Mouse (Mus musculus) urinary bladder, postnatal 25 days (tissue): Measurements from ENCODE around the gene Oit3.

Experiments
- DNase-seq: peaks from one replicate; pipeline ENCODE4 v3.0.0; 2022; ENCODE audit warnings: low spot score

The Oit3 gene

DNA sequence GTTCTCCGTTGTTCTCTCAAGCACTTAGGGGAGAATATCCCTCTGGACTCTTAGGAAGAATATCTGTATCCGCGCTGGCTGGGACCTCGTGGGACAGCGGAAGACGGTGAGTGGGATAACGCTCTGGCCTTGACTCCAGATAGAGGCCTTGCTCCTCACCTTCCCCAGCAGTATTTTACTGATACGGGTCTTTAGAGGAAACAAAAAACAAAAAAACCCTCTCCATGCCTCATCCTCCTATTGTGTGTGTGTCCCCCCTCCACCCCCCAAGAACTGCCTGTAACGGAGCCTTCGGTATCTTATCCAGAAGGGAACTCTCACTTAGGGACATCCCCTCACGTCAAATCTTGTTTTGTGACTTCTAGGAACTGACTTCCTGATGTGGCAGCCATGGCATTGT is at the start of gene Oit3:
Gene Oit3, minus strand, starts transcription at position 44 of the 400 bp plus-strand sequence.
- DNase-seq, result no peak

DNA sequence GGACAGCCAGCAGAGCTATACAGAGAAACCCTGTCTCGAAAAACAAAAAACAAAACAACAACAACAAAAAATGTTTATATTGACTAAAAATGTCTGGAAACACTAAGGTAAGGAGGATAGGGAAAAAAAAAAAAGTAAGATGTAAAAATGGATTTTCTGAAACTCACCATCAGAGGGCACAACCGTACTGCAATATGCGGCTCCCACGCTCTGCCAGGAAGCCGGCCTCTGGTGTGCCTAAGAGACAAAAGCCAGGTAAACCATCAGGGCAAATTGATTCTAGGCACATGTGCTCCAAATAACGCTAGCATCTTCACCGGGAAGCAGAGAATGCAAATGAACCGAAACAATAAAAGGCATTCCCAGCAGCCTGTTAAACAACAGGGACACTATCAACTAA is 49.3 kb upstream of the Oit3 start:
- DNase-seq, result no peak

DNA sequence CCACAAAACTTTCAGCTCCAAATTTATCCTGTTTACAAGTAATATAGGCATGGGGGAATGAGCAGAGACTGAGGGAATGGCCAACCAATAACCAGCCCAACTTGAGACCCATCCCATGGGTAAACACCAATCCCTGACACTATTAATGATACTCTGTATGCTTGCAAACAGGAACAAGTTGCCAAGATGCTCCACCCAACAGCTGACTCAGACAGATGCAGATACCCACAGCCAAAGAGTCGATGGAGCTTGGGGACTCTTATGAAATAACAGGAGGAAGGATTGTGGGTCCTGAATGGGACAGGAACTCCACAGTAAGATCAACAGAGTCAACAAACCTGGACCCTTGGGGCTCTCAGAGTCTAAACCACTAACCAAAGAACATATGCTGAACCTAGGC is 47.8 kb upstream of the Oit3 start:
- DNase-seq, result no peak

DNA sequence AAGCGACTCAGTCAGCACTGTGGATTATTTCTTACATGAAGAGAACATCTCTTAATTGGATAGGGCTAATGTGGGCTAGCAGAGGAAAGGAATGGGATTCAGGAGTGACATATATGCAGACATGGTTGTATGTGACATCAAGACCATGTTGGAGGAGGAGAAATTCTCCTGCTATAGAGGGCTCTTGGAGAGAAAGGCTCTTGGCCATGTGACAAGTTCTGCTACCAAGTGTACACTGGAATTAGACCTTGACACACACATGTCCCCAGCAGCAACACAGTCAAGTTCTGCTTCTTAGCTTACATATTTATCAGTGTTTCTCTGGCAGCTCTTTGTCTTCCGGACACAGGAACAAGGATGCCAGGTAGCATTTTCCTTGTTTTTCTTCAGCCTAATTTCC is 45.8 kb upstream of the Oit3 start:
- DNase-seq, result no peak

GRCm38 (mm10) chr10:59484318-59484717 is 42.7 kb upstream of the Oit3 start:
- no peak for DNase-seq

- DNase-seq, result no peak
Measured at GRCm38 (mm10) chr10:59481381-59481780, 39.8 kb upstream of the Oit3 start.

DNA sequence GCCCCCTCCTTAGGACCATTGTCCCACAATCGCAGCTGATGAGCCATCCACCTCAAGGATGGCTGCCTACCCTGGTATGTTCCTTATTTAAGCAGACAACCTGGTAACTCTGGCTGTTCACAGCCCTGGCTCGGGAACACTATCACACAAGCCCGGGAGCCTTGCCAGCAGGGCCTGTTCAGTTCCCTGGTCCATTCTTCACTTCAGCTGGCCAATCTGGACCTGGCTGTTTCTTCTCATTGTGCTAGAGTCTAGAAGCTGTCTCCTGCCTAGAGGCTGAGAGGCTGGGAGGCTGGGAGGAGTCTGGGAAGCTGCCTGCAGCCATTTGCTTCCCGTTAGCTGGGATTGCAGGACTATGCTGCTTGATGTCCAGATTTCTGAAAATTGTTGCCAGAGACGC is 28.9 kb upstream of the Oit3 start:
- DNase-seq, result no peak

- DNase-seq, result no peak
Measured at GRCm38 (mm10) chr10:59467297-59467696, 25.7 kb upstream of the Oit3 start.

DNA sequence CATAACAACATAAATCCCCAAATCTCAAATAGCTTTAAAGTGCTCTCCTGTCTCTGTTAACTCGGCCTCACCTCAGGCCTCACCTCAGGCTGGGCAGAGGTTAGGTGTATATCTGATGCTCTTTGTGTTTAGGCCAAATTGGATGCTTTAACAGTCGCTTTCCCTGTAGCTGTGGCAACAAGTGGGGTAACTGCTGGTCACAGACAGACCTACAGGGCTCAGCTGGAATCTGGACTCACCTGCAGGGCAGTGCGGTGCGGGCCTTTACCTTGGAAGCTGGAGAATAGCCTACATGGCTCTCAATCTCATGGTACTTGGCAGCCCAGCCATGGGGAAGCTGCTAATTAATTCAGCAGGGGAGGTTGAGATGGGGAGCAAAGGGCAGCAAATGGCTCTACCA is 25.0 kb upstream of the Oit3 start:
- no peak for DNase-seq

DNA sequence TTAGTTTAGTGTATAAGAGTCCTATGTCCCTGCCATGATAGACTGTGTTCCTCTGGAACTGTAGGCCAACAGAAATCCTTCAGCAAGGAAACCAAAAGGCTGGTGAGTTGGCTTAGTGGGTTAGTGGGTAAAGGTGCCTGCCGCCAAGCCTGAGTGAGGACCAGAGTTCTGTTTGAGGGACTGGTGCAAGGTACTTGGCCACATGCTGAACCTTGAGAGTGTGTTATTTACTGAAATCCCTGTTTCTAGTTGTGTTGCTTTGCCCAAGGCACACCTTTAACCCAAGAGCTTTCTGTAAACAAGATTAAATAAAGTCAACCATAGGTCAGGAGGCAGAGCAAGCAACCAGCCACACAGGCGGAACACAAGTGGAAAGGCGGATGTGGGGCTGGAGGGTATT is 24.0 kb upstream of the Oit3 start:
- no peak for DNase-seq

GRCm38 (mm10) chr10:59462307-59462706 is 20.7 kb upstream of the Oit3 start:
- no peak for DNase-seq

- no peak for DNase-seq
Measured at GRCm38 (mm10) chr10:59459767-59460166, 18.2 kb upstream of the Oit3 start.

DNA sequence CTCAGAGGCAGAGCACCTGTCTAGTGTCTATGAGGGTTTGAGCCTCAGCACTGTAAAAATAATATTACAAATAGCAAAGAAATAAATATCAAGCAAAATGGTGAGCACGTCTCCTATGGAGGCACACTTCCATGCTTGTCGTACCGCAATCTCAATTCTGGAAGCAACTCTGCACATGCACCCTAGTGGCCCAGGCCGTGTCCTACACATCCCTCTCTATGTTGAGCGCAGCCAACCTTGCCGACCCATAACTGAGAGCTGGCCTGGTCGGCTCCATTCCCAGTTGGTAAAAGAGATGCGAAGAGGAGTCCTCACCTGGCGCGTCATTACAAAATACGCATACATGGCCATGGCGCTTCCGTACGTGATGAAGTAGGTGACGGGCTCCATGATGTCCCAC is 13.1 kb upstream of the Oit3 start:
- no peak for DNase-seq

- DNase-seq, result no peak
Measured at GRCm38 (mm10) chr10:59451839-59452238, 10.3 kb upstream of the Oit3 start.

DNA sequence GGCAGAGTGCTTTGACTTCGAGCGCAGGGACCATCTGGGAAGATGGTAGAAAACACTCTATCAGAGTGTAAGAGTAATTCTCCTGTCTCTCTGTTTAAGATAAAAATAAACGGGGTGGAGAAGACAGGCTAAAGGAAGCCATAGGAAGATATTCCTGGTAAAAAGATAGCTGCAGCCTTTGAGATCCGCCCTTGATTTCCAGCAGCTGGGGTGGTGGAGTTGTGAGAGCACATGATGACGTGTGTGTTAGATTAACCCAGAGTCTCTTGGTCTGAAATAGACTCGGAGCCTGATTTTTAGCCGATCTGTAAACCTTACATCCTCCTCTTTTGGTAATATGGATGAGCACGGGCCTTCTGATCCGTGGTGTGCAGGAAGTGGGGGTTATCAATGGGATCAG is 6.0 kb upstream of the Oit3 start:
- no peak for DNase-seq

GRCm38 (mm10) chr10:59446911-59447437 is 5.4 kb upstream of the Oit3 start:
- no peak for DNase-seq

DNA sequence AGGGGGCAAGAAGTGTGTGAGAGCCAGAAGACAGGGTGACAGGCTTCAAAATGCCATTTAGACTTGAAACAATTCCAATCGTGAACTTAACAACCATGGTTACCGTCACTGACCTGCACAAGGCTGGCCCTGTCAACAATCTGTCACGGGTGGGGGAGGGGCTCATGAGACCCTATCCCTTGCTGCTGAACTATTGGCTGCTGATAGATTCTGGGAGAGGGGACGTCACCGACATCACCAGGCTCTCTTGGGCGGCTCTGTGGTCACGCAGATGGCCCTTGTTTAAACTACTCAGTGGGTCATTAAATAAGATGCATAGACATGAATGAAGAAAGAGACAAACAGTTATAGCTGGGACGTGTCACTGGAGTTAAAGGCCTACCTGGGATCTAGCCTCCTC is 3.1 kb upstream of the Oit3 start:
- DNase-seq, result no peak

GRCm38 (mm10) chr10:59444106-59444505 is 2.5 kb upstream of the Oit3 start:
- DNase-seq, result no peak

DNA sequence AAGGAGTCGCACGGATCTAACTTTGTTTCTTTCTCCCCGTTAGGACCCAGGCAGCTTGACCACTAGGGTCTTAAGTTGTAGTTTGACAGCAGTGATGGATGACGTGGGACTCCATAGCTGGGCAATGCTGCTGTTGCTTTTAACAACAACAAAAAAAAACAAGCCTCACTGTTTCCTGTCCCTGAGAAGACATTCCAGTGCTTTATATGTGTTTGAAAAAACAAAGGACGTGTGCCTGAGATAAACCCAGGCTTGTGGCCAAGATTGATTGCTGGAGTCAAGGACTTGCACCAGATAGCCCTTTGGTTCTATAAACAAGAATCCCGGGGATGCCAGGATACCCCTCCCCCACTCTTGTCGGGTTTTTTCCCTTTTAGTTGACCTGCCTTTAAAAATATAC is 1.6 kb upstream of the Oit3 start:
- DNase-seq, result no peak

DNA sequence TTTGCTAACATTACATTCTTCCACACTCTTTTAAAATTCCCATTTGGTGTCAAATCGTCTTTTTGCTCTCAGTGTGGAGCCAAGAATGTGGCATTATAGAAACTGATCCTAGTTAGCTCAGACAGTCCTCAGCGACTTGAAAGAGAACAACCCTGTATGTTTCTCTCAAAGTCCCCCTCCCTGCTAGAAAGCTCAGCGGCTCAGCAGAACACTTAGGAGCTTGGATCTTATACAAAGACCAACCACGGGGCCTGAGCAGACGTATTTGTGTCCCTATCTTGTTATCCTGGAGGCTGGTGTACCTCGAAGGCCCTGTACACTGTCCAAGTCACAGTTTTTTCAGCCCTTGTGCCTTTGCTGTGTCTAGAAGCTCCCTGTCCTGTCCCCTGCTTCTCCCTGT is 1.4 kb downstream of the Oit3 start:
- DNase-seq, result no peak

DNA sequence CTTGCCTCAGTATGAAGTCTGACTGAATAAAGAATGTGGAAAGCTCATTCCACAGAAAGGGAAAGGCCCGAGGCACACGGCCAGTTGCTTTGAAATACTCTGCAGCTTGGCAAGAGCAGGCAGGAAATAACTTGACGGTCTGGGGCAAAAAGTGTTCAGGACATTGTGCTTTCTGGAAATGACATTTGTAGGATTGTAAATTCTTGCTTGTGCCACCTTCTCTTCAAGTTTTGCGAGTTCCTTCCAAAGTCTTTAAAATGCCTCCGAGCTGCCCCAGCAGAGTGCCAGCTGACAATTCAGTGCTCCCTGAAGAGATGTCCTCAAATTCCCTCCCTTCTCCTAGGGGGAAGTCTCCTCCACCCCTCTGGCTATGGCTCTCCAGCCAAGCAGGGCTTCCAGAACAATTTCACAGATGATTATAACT is 2.1 kb downstream of the Oit3 start:
- peak; percentile 44 for DNase-seq

DNA sequence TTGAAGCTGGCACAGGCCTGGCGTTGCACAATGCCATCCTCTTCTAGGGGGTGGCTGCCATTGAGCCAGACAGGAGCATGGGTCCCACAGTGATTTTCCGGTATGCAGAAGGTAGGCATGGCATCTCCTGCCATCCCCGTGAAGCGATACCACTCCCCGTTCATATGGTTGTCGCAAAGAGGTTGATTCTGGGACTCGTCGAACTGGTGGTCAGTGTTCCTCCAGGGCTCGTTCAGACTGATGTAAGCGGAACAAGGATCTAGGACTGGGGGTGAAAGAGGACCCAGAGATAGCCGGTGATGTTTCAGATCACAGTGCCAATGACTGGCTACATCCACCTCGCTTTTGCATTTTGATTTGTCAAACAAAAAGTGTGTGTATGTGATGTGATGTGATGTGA is 2.9 kb downstream of the Oit3 start:
- DNase-seq, result no peak

DNA sequence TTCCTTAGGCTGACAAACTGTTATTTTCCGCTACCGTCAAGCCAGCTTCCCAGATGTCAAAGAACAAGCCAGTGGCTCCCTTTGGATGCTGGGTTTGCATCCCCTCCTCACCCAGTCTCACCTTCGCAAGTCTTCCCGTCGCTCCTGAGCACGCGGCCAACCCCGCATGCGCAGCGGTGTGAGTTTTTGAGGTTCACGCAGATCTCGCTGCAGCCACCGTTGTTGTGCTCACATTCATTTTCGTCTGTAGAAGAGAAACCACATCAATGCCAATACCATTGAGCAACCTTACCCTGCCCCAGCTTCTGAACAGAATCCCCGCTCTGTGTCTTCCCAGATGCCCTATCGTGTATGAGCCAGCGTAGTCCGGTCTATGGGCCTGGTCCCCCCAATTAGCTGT is 5.8 kb downstream of the Oit3 start:
- DNase-seq, result no peak

GRCm38 (mm10) chr10:59430701-59431218 is 10.8 kb downstream of the Oit3 start:
- DNase-seq, result peak; percentile 25
